Mouse (Mus musculus): ENCODE measurements around the gene Adamtsl3.

The Adamtsl3 gene

GRCm38 (mm10) chr7:82431572-82431971, 96.1 kb downstream of the Adamtsl3 start:
- no peak for TF ChIP-seq GATA4 (IDR thresholded peaks at IDR 0.05; ENCODE audit: insufficient replicate concordance, low read length)

- no peak for TF ChIP-seq GATA4 (IDR thresholded peaks at IDR 0.05; ENCODE audit: insufficient replicate concordance, low read length)
Observed at GRCm38 (mm10) chr7:82433226-82433625, 97.7 kb downstream of the Adamtsl3 start.

GRCm38 (mm10) chr7:82458376-82458775, 122.9 kb downstream of the Adamtsl3 start:
- no peak for TF ChIP-seq GATA4 (IDR thresholded peaks at IDR 0.05; ENCODE audit: insufficient replicate concordance, low read length)

- TF ChIP-seq GATA4 (IDR thresholded peaks at IDR 0.05; ENCODE audit: insufficient replicate concordance, low read length): no peak
Observed at GRCm38 (mm10) chr7:82462921-82463523, 127.5 kb downstream of the Adamtsl3 start.

- TF ChIP-seq GATA4 (IDR thresholded peaks at IDR 0.05; ENCODE audit: insufficient replicate concordance, low read length): no peak
Observed at GRCm38 (mm10) chr7:82464364-82464763, 128.9 kb downstream of the Adamtsl3 start.

- TF ChIP-seq GATA4 (IDR thresholded peaks at IDR 0.05; ENCODE audit: insufficient replicate concordance, low read length): no peak
Observed at GRCm38 (mm10) chr7:82465437-82465836, 129.9 kb downstream of the Adamtsl3 start.

- no peak for TF ChIP-seq GATA4 (IDR thresholded peaks at IDR 0.05; ENCODE audit: insufficient replicate concordance, low read length)
Observed at GRCm38 (mm10) chr7:82476441-82477221, 141.1 kb downstream of the Adamtsl3 start.

GRCm38 (mm10) chr7:82478461-82478860, 143.0 kb downstream of the Adamtsl3 start:
- TF ChIP-seq GATA4 (IDR thresholded peaks at IDR 0.05; ENCODE audit: insufficient replicate concordance, low read length): no peak

GRCm38 (mm10) chr7:82478861-82479755, 143.6 kb downstream of the Adamtsl3 start:
- no peak for TF ChIP-seq GATA4 (IDR thresholded peaks at IDR 0.05; ENCODE audit: insufficient replicate concordance, low read length)

GRCm38 (mm10) chr7:82483426-82483825, 147.9 kb downstream of the Adamtsl3 start:
- no peak for TF ChIP-seq GATA4 (IDR thresholded peaks at IDR 0.05; ENCODE audit: insufficient replicate concordance, low read length)

GRCm38 (mm10) chr7:82484834-82485233, 149.3 kb downstream of the Adamtsl3 start:
- no peak for TF ChIP-seq GATA4 (IDR thresholded peaks at IDR 0.05; ENCODE audit: insufficient replicate concordance, low read length)

GRCm38 (mm10) chr7:82485344-82485954, 150.0 kb downstream of the Adamtsl3 start:
- TF ChIP-seq GATA4 (IDR thresholded peaks at IDR 0.05; ENCODE audit: insufficient replicate concordance, low read length): no peak

- no peak for TF ChIP-seq GATA4 (IDR thresholded peaks at IDR 0.05; ENCODE audit: insufficient replicate concordance, low read length)
Observed at GRCm38 (mm10) chr7:82491018-82491417, 155.5 kb downstream of the Adamtsl3 start.

- TF ChIP-seq GATA4 (IDR thresholded peaks at IDR 0.05; ENCODE audit: insufficient replicate concordance, low read length): no peak
Observed at GRCm38 (mm10) chr7:82492881-82493280, 157.4 kb downstream of the Adamtsl3 start.

- TF ChIP-seq GATA4 (IDR thresholded peaks at IDR 0.05; ENCODE audit: insufficient replicate concordance, low read length): no peak
Observed at GRCm38 (mm10) chr7:82494220-82494619, 158.7 kb downstream of the Adamtsl3 start.

All from liver, adult (tissue).